Mouse (Mus musculus) regulatory T cell (primary cell): Measurements from ENCODE around the gene Vtn.

Experiments
- in situ Hi-C: fragments of 300-600 bp; cut with MboI, MseI; formaldehyde crosslinking; loops from one replicate; pipeline ENCODE4 v1.15.1; 2025; ENCODE audit warnings: high pct_unique_total_duplicates

Gene Vtn

GRCm38 (mm10) chr11:78497544-78498522, 1.1 kb upstream of the Vtn start, which contains the start of gene Sarm1:
Gene Sarm1 (minus strand): TSS chr11:78497754.
- in situ Hi-C loops = no loop called here

- in situ Hi-C loops = no loop called here
Measured at GRCm38 (mm10) chr11:78499543-78499942, 652 bp downstream of the Vtn start.

GRCm38 (mm10) chr11:78500623-78501202, 1.8 kb downstream of the Vtn start:
- in situ Hi-C loops = no loop called here

GRCm38 (mm10) chr11:78501529-78501928, 2.6 kb downstream of the Vtn start:
- in situ Hi-C loops = no loop called here

- in situ Hi-C loops = no loop called here
Measured at GRCm38 (mm10) chr11:78502909-78503650, 4.2 kb downstream of the Vtn start, which contains the start of gene Sebox. Gene Sebox (plus strand): TSS chr11:78503447.

GRCm38 (mm10) chr11:78505430-78505829, 6.5 kb downstream of the Vtn start:
- in situ Hi-C loops = no loop called here

- in situ Hi-C loops = no loop called here
Measured at GRCm38 (mm10) chr11:78509148-78509547, 10.3 kb downstream of the Vtn start.

GRCm38 (mm10) chr11:78512025-78512957, 13.4 kb downstream of the Vtn start, which contains the start of the genes Tmem199 and Poldip2:
Gene Tmem199 (minus strand): TSS chr11:78512172.
Gene Poldip2 (plus strand): TSS chr11:78512193.
- in situ Hi-C loops = no loop called here

- in situ Hi-C loops = no loop called here
Measured at GRCm38 (mm10) chr11:78513106-78513790, 14.4 kb downstream of the Vtn start.

- in situ Hi-C loops = no loop called here
Measured at GRCm38 (mm10) chr11:78515549-78516325, 16.8 kb downstream of the Vtn start.

- in situ Hi-C loops = no loop called here
Measured at GRCm38 (mm10) chr11:78518931-78519330, 20.0 kb downstream of the Vtn start.

GRCm38 (mm10) chr11:78521880-78522279, 23.0 kb downstream of the Vtn start:
- in situ Hi-C loops = no loop called here

GRCm38 (mm10) chr11:78522481-78522997, 23.6 kb downstream of the Vtn start:
- in situ Hi-C loops = no loop called here

GRCm38 (mm10) chr11:78523241-78523955, 24.5 kb downstream of the Vtn start:
- in situ Hi-C loops = no loop called here

- in situ Hi-C loops = no loop called here
Measured at GRCm38 (mm10) chr11:78524838-78525237, 25.9 kb downstream of the Vtn start.

- in situ Hi-C loops = no loop called here
Measured at GRCm38 (mm10) chr11:78528714-78529113, 29.8 kb downstream of the Vtn start.

- in situ Hi-C loops = loop anchor here (10.0 kb wide), 1 partner anchor 1315 kb away; the partner anchor contains the start of gene Ssh2
Measured at GRCm38 (mm10) chr11:78530001-78530400, 31.1 kb downstream of the Vtn start.

GRCm38 (mm10) chr11:78531046-78531445, 32.2 kb downstream of the Vtn start:
- in situ Hi-C loops = loop anchor here (10.0 kb wide), 1 partner anchor 1316 kb away; the partner anchor contains the start of gene Ssh2
